Mouse (Mus musculus) ovary, postnatal 10 days (tissue): ENCODE data around the gene A230072I06Rik.

Source experiments
- DNase-seq: peaks from one replicate; pipeline ENCODE4 v3.0.0; 2022; ENCODE audit warnings: low spot score

Gene A230072I06Rik

GRCm38 (mm10) chr8:12278663-12279312 is at the start of gene A230072I06Rik:
Gene A230072I06Rik, plus strand, starts transcription at chr8:12278819.
- DNase-seq, result no peak

GRCm38 (mm10) chr8:12234039-12234438 is 44.6 kb upstream of the A230072I06Rik start:
- no peak for DNase-seq

- no peak for DNase-seq
These were observed 39.8 kb upstream of the A230072I06Rik start for GRCm38 (mm10) chr8:12238775-12239174.

- no peak for DNase-seq
These were observed 38.5 kb upstream of the A230072I06Rik start for GRCm38 (mm10) chr8:12240143-12240542.

- no peak for DNase-seq
These were observed 34.9 kb upstream of the A230072I06Rik start for GRCm38 (mm10) chr8:12243746-12244145.

- DNase-seq, result no peak
These were observed 18.7 kb upstream of the A230072I06Rik start for GRCm38 (mm10) chr8:12259890-12260289.

GRCm38 (mm10) chr8:12260476-12261029 is 18.1 kb upstream of the A230072I06Rik start:
- DNase-seq, result no peak

- no peak for DNase-seq
These were observed 17.1 kb upstream of the A230072I06Rik start for GRCm38 (mm10) chr8:12261556-12261955.

- no peak for DNase-seq
These were observed 13.6 kb upstream of the A230072I06Rik start for GRCm38 (mm10) chr8:12264996-12265395.

GRCm38 (mm10) chr8:12267863-12268262 is 10.8 kb upstream of the A230072I06Rik start:
- DNase-seq, result no peak

GRCm38 (mm10) chr8:12268306-12268829 is 10.3 kb upstream of the A230072I06Rik start:
- no peak for DNase-seq

GRCm38 (mm10) chr8:12279482-12280192 is 1.0 kb downstream of the A230072I06Rik start:
- DNase-seq, result no peak

GRCm38 (mm10) chr8:12282128-12282527 is 3.5 kb downstream of the A230072I06Rik start:
- DNase-seq, result no peak

- no peak for DNase-seq
These were observed 11.9 kb downstream of the A230072I06Rik start for GRCm38 (mm10) chr8:12290551-12290950.

- DNase-seq, result no peak
These were observed 19.8 kb downstream of the A230072I06Rik start for GRCm38 (mm10) chr8:12298326-12298950.

- DNase-seq, result no peak
These were observed 23.4 kb downstream of the A230072I06Rik start for GRCm38 (mm10) chr8:12301998-12302397.

- DNase-seq, result no peak
These were observed 34.5 kb downstream of the A230072I06Rik start for GRCm38 (mm10) chr8:12312975-12313734.

GRCm38 (mm10) chr8:12314258-12314657 is 35.6 kb downstream of the A230072I06Rik start:
- no peak for DNase-seq

- no peak for DNase-seq
These were observed 36.6 kb downstream of the A230072I06Rik start for GRCm38 (mm10) chr8:12315177-12315576.

- no peak for DNase-seq
These were observed 41.3 kb downstream of the A230072I06Rik start for GRCm38 (mm10) chr8:12319755-12320455.

GRCm38 (mm10) chr8:12322071-12322470 is 43.5 kb downstream of the A230072I06Rik start:
- DNase-seq, result no peak
